Mouse (Mus musculus): Measurements from ENCODE around the gene Ndufb3. TPM values are rescaled to one million over a fixed set of nuclear protein-coding genes. Genes with fewer than 3 reads are reported as not detected.
"Not testable (repeated sequence)": the region's sequence is repeated elsewhere in the genome, so short reads cannot be mapped to it uniquely, and the experiment has no call there.

The Ndufb3 gene
- polyA plus RNA-seq, 1 experiment from 2014 or later: 128 TPM

- Histone ChIP-seq H3K27ac (no peak overlapping the region), H3K27me3 (replicated peaks) (no peaks in the 10 kb centered on the region), H3K9ac (no peak overlapping the region), H3K4me1 (no peaks in the 10 kb centered on the region), H3K36me3 (no peaks in the 10 kb centered on the region), H3K4me2 (no peak overlapping the region), H3K9me3 (replicated peaks) (no peaks in the 10 kb centered on the region), H3K4me3 (no peak overlapping the region)
- 26% methylated on average over 6 of the region's 6 CpGs for WGBS (ENCODE audit: insufficient replicate concordance)
- ATAC-seq: no peak
Measured at GRCm38 (mm10) chr1:58617978-58618668, 31.9 kb downstream of the Ndufb3 start.

- H3K4me3 ChIP-seq: no peak overlapping the region
- H3K9ac ChIP-seq: no peak overlapping the region
- H3K27me3 ChIP-seq (replicated peaks): no peaks in the 10 kb centered on the region
- ATAC-seq: no peak
- H3K4me1 ChIP-seq: no peaks in the 10 kb centered on the region
- WGBS (ENCODE audit: insufficient replicate concordance): 57% methylated on average over 2 of the region's 2 CpGs
- no peaks in the 10 kb centered on the region for H3K9me3 ChIP-seq (replicated peaks)
- H3K36me3 ChIP-seq: no peaks in the 10 kb centered on the region
- no peak overlapping the region for H3K27ac ChIP-seq
- H3K4me2 ChIP-seq: no peak overlapping the region
Measured at GRCm38 (mm10) chr1:58618766-58619165, 32.6 kb downstream of the Ndufb3 start.

- H3K4me3 ChIP-seq: no peak overlapping the region
- no peak overlapping the region for H3K27ac ChIP-seq
- no peak overlapping the region for H3K4me2 ChIP-seq
- H3K36me3 ChIP-seq: no peaks in the 10 kb centered on the region
- H3K9me3 ChIP-seq (replicated peaks): no peaks in the 10 kb centered on the region
- no peaks in the 10 kb centered on the region for H3K4me1 ChIP-seq
- no peaks in the 10 kb centered on the region; the same call in 1 of the 2 replicates for H3K27me3 ChIP-seq (replicated peaks)
- 73% methylated on average over 3 of the region's 3 CpGs for WGBS (ENCODE audit: insufficient replicate concordance)
- no peak overlapping the region for H3K9ac ChIP-seq
- no peak for ATAC-seq
Measured at GRCm38 (mm10) chr1:58621251-58621650, 35.1 kb downstream of the Ndufb3 start.

GRCm38 (mm10) chr1:58621996-58622748 is 36.0 kb downstream of the Ndufb3 start:
- Histone ChIP-seq H3K4me3 (no peak overlapping the region), H3K9ac (no peak overlapping the region), H3K4me1 (no peaks in the 10 kb centered on the region), H3K9me3 (replicated peaks) (no peaks in the 10 kb centered on the region), H3K27ac (no peak overlapping the region), H3K36me3 (no peaks in the 10 kb centered on the region), H3K4me2 (no peak overlapping the region), H3K27me3 (replicated peaks) (no peaks in the 10 kb centered on the region; the same call in 1 of the 2 replicates)
- ATAC-seq: no peak
- 66% methylated on average over 7 of the region's 7 CpGs for WGBS (ENCODE audit: insufficient replicate concordance)

GRCm38 (mm10) chr1:58628847-58629246 is 42.7 kb downstream of the Ndufb3 start:
- H3K4me3 ChIP-seq: not testable (repeated sequence)

More at GRCm38 (mm10) chr1:58628847-58629246, 42.7 kb downstream of the Ndufb3 start:
- H3K4me2 ChIP-seq; H3K27me3 ChIP-seq (replicated peaks); H3K27ac ChIP-seq; H3K4me1 ChIP-seq; H3K9me3 ChIP-seq (replicated peaks); H3K36me3 ChIP-seq; ATAC-seq; H3K9ac ChIP-seq: not testable (repeated sequence)
- WGBS (ENCODE audit: insufficient replicate concordance): 23% methylated on average over 1 of the region's 2 CpGs

Other genes starting within 250 kb of the Ndufb3 start
- gene Bzw1, start 193.5 kb upstream of the Ndufb3 start, polyA plus RNA-seq (2016; fragmentation: Nextera tagmentation; extraction: Ambion mirVana): 225 and 229 TPM in 2 replicates
- 96.2 and 96.4 TPM in 2 replicates for gene Clk1, start 162.3 kb upstream of the Ndufb3 start, polyA plus RNA-seq (2016; fragmentation: Nextera tagmentation; extraction: Ambion mirVana)
- 25.2 TPM in 2 replicates for gene Nif3l1, start 141.2 kb upstream of the Ndufb3 start, polyA plus RNA-seq (2016; fragmentation: Nextera tagmentation; extraction: Ambion mirVana)
- gene Ppil3, start 140.9 kb upstream of the Ndufb3 start, polyA plus RNA-seq (2016; fragmentation: Nextera tagmentation; extraction: Ambion mirVana): 34.0 and 39.9 TPM in 2 replicates
- 55.9 and 62.2 TPM in 2 replicates for gene Orc2, start 81.3 kb upstream of the Ndufb3 start, polyA plus RNA-seq (2016; fragmentation: Nextera tagmentation; extraction: Ambion mirVana)
- gene Fam126b, start 61 bp upstream of the Ndufb3 start, polyA plus RNA-seq (2016; fragmentation: Nextera tagmentation; extraction: Ambion mirVana): 5.2 and 5.7 TPM in 2 replicates
- not detected in 2 replicates for gene Als2cr12, start 109.6 kb downstream of the Ndufb3 start, polyA plus RNA-seq (2016; fragmentation: Nextera tagmentation; extraction: Ambion mirVana)
- 17.1 and 19.0 TPM in 2 replicates for gene Cflar, start 125.1 kb downstream of the Ndufb3 start, polyA plus RNA-seq (2016; fragmentation: Nextera tagmentation; extraction: Ambion mirVana)
- 19.9 and 20.7 TPM in 2 replicates for gene Casp8, start 209.0 kb downstream of the Ndufb3 start, polyA plus RNA-seq (2016; fragmentation: Nextera tagmentation; extraction: Ambion mirVana)

Measured in liver, embryonic 12.5 days (tissue).